In genomic region chr7:73037638-73038037, GRCm38 (mm10) we compare ENCODE assay signal across 17 mouse cellular contexts.
"Had no signal": no experiment of that assay in that cellular context is flagged by ENCODE, and none has a peak within 500 bp of the region (broad histone marks: within the 10 kb centered on the region; RNA-seq: fewer than 3 reads in every experiment).

No protein-coding gene starts in this region.

- ATAC-seq: midbrain, embryonic 13.5 days; midbrain, embryonic 16.5 days had no signal

- H3K27ac ChIP-seq: liver, embryonic 13.5 days; midbrain, embryonic 13.5 days; neural tube, embryonic 13.5 days; stomach, embryonic 15.5 days had no signal

- H3K4me3 ChIP-seq: liver, embryonic 13.5 days; megakaryocyte, embryonic 14.5 days; midbrain, embryonic 10.5 days; midbrain, embryonic 13.5 days; myocyte; neural tube, embryonic 13.5 days; stomach, embryonic 15.5 days had no signal

- H3K4me1 ChIP-seq: liver, embryonic 13.5 days; megakaryocyte, embryonic 14.5 days had no signal

- DNase-seq: kidney, adult 2 months; liver, embryonic 13.5 days; lung, adult 2 months; lung, postnatal 36 days; retina, postnatal 1 day; right cerebral cortex, postnatal 25 days; spleen, adult 18-20 months; thymus, adult 2 months; thymus, postnatal 14 days; thymus, postnatal 4 days had no signal

- H3K27me3 ChIP-seq: liver, embryonic 13.5 days; megakaryocyte, embryonic 14.5 days; midbrain, embryonic 13.5 days; neural tube, embryonic 13.5 days; stomach, embryonic 15.5 days had no signal

- H3K9me3 ChIP-seq: liver, embryonic 13.5 days; midbrain, embryonic 10.5 days; midbrain, embryonic 13.5 days; neural tube, embryonic 13.5 days; stomach, embryonic 15.5 days had no signal

- H3K36me3 ChIP-seq: liver, embryonic 13.5 days; midbrain, embryonic 10.5 days; midbrain, embryonic 13.5 days; neural tube, embryonic 13.5 days; stomach, embryonic 15.5 days had no signal

- H3K4me2 ChIP-seq: liver, embryonic 13.5 days; midbrain, embryonic 13.5 days; neural tube, embryonic 13.5 days had no signal

- H3K9ac ChIP-seq: liver, embryonic 13.5 days; midbrain, embryonic 13.5 days; neural tube, embryonic 13.5 days; stomach, embryonic 15.5 days had no signal
